Comparison of ENCODE assay signal across 14 mouse cellular contexts in the genomic region with DNA sequence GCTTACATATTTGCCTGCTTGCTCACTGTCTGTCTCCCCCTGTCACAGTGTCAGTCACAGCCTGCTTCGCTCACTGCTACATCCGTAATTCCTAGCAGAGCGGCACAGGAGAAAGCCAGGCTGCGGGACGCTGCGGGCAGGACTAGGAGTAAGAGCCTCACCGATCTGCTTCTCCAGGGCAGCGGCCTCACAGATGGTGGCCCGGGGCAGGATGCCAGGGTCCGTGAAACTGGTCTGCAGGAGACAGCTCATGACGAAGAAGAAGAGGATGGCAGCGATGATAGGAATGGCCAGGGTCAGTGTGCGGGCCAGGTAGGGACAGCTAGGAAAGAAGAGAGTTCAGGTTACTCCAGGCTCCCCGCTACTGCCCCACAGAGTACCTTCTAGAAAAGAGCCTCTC. TPM values are rescaled to one million over a fixed set of nuclear protein-coding genes. Genes with fewer than 3 reads are reported as not detected.
DNase-seq lines count a peak whose midpoint lies in the region; ATAC-seq and TF ChIP-seq lines count a peak whose summit lies in the region.
"Had no signal": no experiment of that assay in that cellular context is flagged by ENCODE, and none has a peak within 500 bp of the region (broad histone marks: within the 10 kb centered on the region; RNA-seq: fewer than 3 reads in every experiment).

No protein-coding gene starts in this region.

- H3K27ac ChIP-seq in ES-Bruce4 (ENCODE audit: insufficient read depth, low read length): peak overlapping the region; percentile 65; the same call in 1 of the 2 replicates
- H3K27ac ChIP-seq in intestine, embryonic 15.5 days: no peak overlapping the region
- H3K27ac ChIP-seq: limb, embryonic 10.5 days; midbrain, embryonic 15.5 days; neural tube, embryonic 15.5 days had no signal

- TF ChIP-seq CTCF in ES-Bruce4 (IDR thresholded peaks at IDR 0.05; ENCODE audit: low read depth, low read length): no peak

- no peak for ATAC-seq in intestine, embryonic 15.5 days
- ATAC-seq: midbrain, embryonic 15.5 days had no signal

- H3K4me3 ChIP-seq in ES-Bruce4 (ENCODE audit: low read depth, low read length): peak overlapping the region; percentile 25; the same call in 1 of the 2 replicates
- H3K4me3 ChIP-seq in intestine, embryonic 15.5 days (replicated peaks): no peak overlapping the region
- H3K4me3 ChIP-seq: erythroblast, embryonic 14.5 days; limb, embryonic 10.5 days; midbrain, embryonic 15.5 days; neural tube, embryonic 15.5 days had no signal

- peaks cover 20% of the 10 kb centered on the region for H3K4me1 ChIP-seq in ES-Bruce4 (ENCODE audit: control insufficient read depth, insufficient read depth, low read length)
- H3K4me1 ChIP-seq in intestine, embryonic 15.5 days (replicated peaks): peaks cover 3% of the 10 kb centered on the region

- no peak overlapping the region for H3K4me2 ChIP-seq in intestine, embryonic 15.5 days (replicated peaks)
- H3K4me2 ChIP-seq: midbrain, embryonic 15.5 days; neural tube, embryonic 15.5 days had no signal

- TF ChIP-seq POLR2A in ES-Bruce4 (IDR thresholded peaks at IDR 0.05; ENCODE audit: insufficient read depth, low read length): no peak

- H3K9me3 ChIP-seq in ES-Bruce4 (replicated peaks; ENCODE audit: control insufficient read depth, insufficient read depth, low read length, poor library complexity, severe bottlenecking): no peaks in the 10 kb centered on the region
- no peaks in the 10 kb centered on the region for H3K9me3 ChIP-seq in intestine, embryonic 15.5 days
- H3K9me3 ChIP-seq: limb, embryonic 10.5 days; midbrain, embryonic 15.5 days; neural tube, embryonic 15.5 days had no signal

- no peak for TF ChIP-seq EP300 in ES-Bruce4 (IDR thresholded peaks at IDR 0.05; ENCODE audit: insufficient read depth, low read depth, low read length)

- 96% methylated on average over 14 of the region's 14 CpGs for WGBS in intestine, embryonic 15.5 days

- 0 out of 2 replicates have a peak, but pooled peaks cover 3% of the 10 kb centered on the region for H3K36me3 ChIP-seq in ES-Bruce4 (ENCODE audit: control insufficient read depth, insufficient read depth, low read length, poor library complexity, severe bottlenecking)
- 0 out of 2 replicates have a peak, but pooled peaks cover 3% of the 10 kb centered on the region for H3K36me3 ChIP-seq in intestine, embryonic 15.5 days

- H3K9ac ChIP-seq in ES-Bruce4 (ENCODE audit: low read depth, poor library complexity, severe bottlenecking): no peak overlapping the region; the same call in 1 of the 2 replicates
- no peak overlapping the region for H3K9ac ChIP-seq in intestine, embryonic 15.5 days
- H3K9ac ChIP-seq: midbrain, embryonic 15.5 days; neural tube, embryonic 15.5 days had no signal

- no peaks in the 10 kb centered on the region for H3K27me3 ChIP-seq in ES-Bruce4 (ENCODE audit: control insufficient read depth, insufficient read depth, low read length, poor library complexity, severe bottlenecking)
- no peaks in the 10 kb centered on the region for H3K27me3 ChIP-seq in intestine, embryonic 15.5 days (replicated peaks)
- H3K27me3 ChIP-seq: midbrain, embryonic 15.5 days; neural tube, embryonic 15.5 days had no signal

- peak; percentile 87 for DNase-seq in heart, adult 11 months
- DNase-seq in heart, adult 18-20 months: no peak
- peak; percentile 36 for DNase-seq in kidney, postnatal 10 days
- no peak for DNase-seq in kidney, adult 8-10 months
- peak; percentile 85 for DNase-seq in cerebellum, adult 9-10 months
- no peak for DNase-seq in layer of hippocampus, adult 9-11 months
- DNase-seq: adrenal gland, postnatal 10 days; right cerebral cortex, adult 18-20 months had no signal

RNA-seq across cellular contexts. Expression of a gene that starts 22.9 kb away (rescaled TPM):
- 10 to 100 TPM; 20.9 to 31.7 TPM for total RNA-seq in heart, adult 18-20 months (2021)
- 34.4 and 43.8 TPM in 2 replicates for polyA plus RNA-seq in ES-Bruce4 (2011; ENCODE audit: insufficient read depth, insufficient read length, low read depth, missing spikeins)
- polyA plus RNA-seq in intestine, embryonic 15.5 days (2015; fragmentation: Nextera tagmentation; extraction: Ambion mirVana): 2.0 and 4.1 TPM in 2 replicates

RNA-seq across cellular contexts. Expression of a gene that starts 25.1 kb away (rescaled TPM):
- total RNA-seq in heart, adult 18-20 months (2021): 1 to 10 TPM; 1.0 to 1.4 TPM
- 250 and 292 TPM in 2 replicates for polyA plus RNA-seq in ES-Bruce4 (2011; ENCODE audit: insufficient read depth, insufficient read length, low read depth, missing spikeins)
- 47.4 and 51.0 TPM in 2 replicates for polyA plus RNA-seq in intestine, embryonic 15.5 days (2015; fragmentation: Nextera tagmentation; extraction: Ambion mirVana)

RNA-seq across cellular contexts. Expression of a gene that starts 42.9 kb away (rescaled TPM):
- total RNA-seq in heart, adult 18-20 months (2021): 1 to 10 TPM; 7.9 TPM
- 22.2 and 24.3 TPM in 2 replicates for polyA plus RNA-seq in ES-Bruce4 (2011; ENCODE audit: insufficient read depth, insufficient read length, low read depth, missing spikeins)
- 16.5 and 19.8 TPM in 2 replicates for polyA plus RNA-seq in intestine, embryonic 15.5 days (2015; fragmentation: Nextera tagmentation; extraction: Ambion mirVana)

RNA-seq across cellular contexts. Expression of a gene that starts 45.4 kb away (rescaled TPM):
- total RNA-seq in heart, adult 18-20 months (2021): 10 to 100 TPM; 12.5 to 12.7 TPM
- 12.8 and 15.2 TPM in 2 replicates for polyA plus RNA-seq in ES-Bruce4 (2011; ENCODE audit: insufficient read depth, insufficient read length, low read depth, missing spikeins)
- 16.9 and 17.7 TPM in 2 replicates for polyA plus RNA-seq in intestine, embryonic 15.5 days (2015; fragmentation: Nextera tagmentation; extraction: Ambion mirVana)

RNA-seq across cellular contexts. Expression of a gene that starts 52.5 kb away (rescaled TPM):
- 1 to 10 TPM; 3.2 to 3.6 TPM for total RNA-seq in heart, adult 18-20 months (2021)
- polyA plus RNA-seq in ES-Bruce4 (2011; ENCODE audit: insufficient read depth, insufficient read length, low read depth, missing spikeins): 3.9 and 7.9 TPM in 2 replicates
- 6.7 and 7.1 TPM in 2 replicates for polyA plus RNA-seq in intestine, embryonic 15.5 days (2015; fragmentation: Nextera tagmentation; extraction: Ambion mirVana)

Comparison
In these comparisons a context has a peak if more than half of its experiments do, and no peak if none do; other contexts are left out.
1. DNase-seq: peak in heart, adult 11 months (single experiment), kidney, postnatal 10 days (single experiment) and cerebellum, adult 9-10 months (single experiment); none in heart, adult 18-20 months (0 of 2), kidney, adult 8-10 months (0 of 2) and layer of hippocampus, adult 9-11 months (single experiment).